ENCODE assay signal across 8 mouse cellular contexts in the genomic region with DNA sequence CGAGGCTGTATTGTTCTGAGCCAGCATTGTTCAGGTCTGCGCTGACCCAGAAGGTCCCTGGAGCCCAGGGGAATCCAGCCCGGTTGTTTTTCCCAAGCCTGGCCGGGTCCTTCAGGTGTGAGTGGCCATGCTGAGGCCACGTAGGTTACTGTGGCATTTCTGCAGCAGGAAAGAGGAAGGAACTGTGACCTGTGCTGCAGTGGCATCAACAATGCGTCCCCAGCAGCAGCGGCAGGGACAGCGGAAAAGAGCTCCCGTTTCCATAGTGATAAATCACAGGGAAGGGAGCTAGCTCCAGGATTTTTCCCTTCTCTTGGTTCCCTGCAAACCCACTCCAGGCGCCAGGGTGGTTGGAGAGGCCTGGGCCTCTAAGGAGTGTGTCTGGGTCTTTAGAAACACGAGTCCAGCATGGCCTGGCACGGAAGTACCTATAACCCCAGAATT. TPM values are rescaled to one million over a fixed set of nuclear protein-coding genes. Genes with fewer than 3 reads are reported as not detected.
DNase-seq lines count a peak whose midpoint lies in the region; ATAC-seq lines count a peak whose summit lies in the region.

No protein-coding gene starts in this region.

- H3K4me2 ChIP-seq in hindbrain, embryonic 16.5 days (ENCODE audit: low read length) = peak overlapping the region; percentile 16
- no peak overlapping the region for H3K4me2 ChIP-seq in midbrain, embryonic 15.5 days

- peak; percentile 53 for DNase-seq in gastrocnemius, postnatal 25 days
- no peak for DNase-seq in gastrocnemius, adult 8-10 months (ENCODE audit: low spot score in 2 of 2)
- peak; percentile 39 for DNase-seq in frontal cortex, postnatal 36 days (ENCODE audit: low spot score in 2 of 2)
- peak; percentile 44 to 47 for DNase-seq in layer of hippocampus, postnatal 36 days
- no peak for DNase-seq in thymus, postnatal 14 days

- no peaks in the 10 kb centered on the region for H3K9me3 ChIP-seq in hindbrain, embryonic 16.5 days (ENCODE audit: control insufficient read depth, low read length)
- no peaks in the 10 kb centered on the region for H3K9me3 ChIP-seq in midbrain, embryonic 15.5 days

- 6% methylated on average over 12 of the region's 12 CpGs for WGBS in hindbrain, embryonic 16.5 days
- 6% methylated on average over 12 of the region's 12 CpGs for WGBS in midbrain, embryonic 15.5 days

- peaks cover 14% of the 10 kb centered on the region for H3K4me1 ChIP-seq in hindbrain, embryonic 16.5 days (ENCODE audit: control insufficient read depth, insufficient read depth, low read depth, low read length)
- peaks cover 22% of the 10 kb centered on the region for H3K4me1 ChIP-seq in midbrain, embryonic 15.5 days

- peak; percentile 86 for ATAC-seq in hindbrain, embryonic 16.5 days
- peak; percentile 77 for ATAC-seq in midbrain, embryonic 15.5 days (replicated peaks)
- no peak for ATAC-seq in cerebellum, adult (ENCODE audit: insufficient number of reproducible peaks, low FRiP score, low TSS enrichment)

- no peaks in the 10 kb centered on the region for H3K27me3 ChIP-seq in hindbrain, embryonic 16.5 days (replicated peaks; ENCODE audit: control insufficient read depth, insufficient read depth, low read length)
- H3K27me3 ChIP-seq in midbrain, embryonic 15.5 days (replicated peaks) = no peaks in the 10 kb centered on the region

- peak overlapping the region; percentile 77 for H3K27ac ChIP-seq in hindbrain, embryonic 16.5 days (ENCODE audit: low read depth, low read length)
- peak overlapping the region; percentile 83 for H3K27ac ChIP-seq in midbrain, embryonic 15.5 days

- peak overlapping the region; percentile 37 for H3K9ac ChIP-seq in hindbrain, embryonic 16.5 days (ENCODE audit: low read depth, low read length)
- H3K9ac ChIP-seq in midbrain, embryonic 15.5 days = no peak overlapping the region

- no peak overlapping the region for H3K4me3 ChIP-seq in hindbrain, embryonic 16.5 days (ENCODE audit: low read length)
- no peak overlapping the region for H3K4me3 ChIP-seq in midbrain, embryonic 15.5 days

- no peaks in the 10 kb centered on the region for H3K36me3 ChIP-seq in hindbrain, embryonic 16.5 days (ENCODE audit: control insufficient read depth, insufficient read depth, low read length)
- no peaks in the 10 kb centered on the region for H3K36me3 ChIP-seq in midbrain, embryonic 15.5 days (replicated peaks)

RNA-seq across cellular contexts. Expression of a gene that starts 13.2 kb away (rescaled TPM):
- total RNA-seq in gastrocnemius, postnatal 25 days (2021) = 10 to 100 TPM; 32.2 to 50.6 TPM
- total RNA-seq in gastrocnemius, adult 8-10 months (2022) = 10 to 100 TPM; 25.4 to 30.9 (median 26.7) TPM
- 16.4 and 21.0 TPM in 2 replicates for polyA plus RNA-seq in hindbrain, embryonic 16.5 days (2015; fragmentation: Nextera tagmentation; extraction: Ambion mirVana)
- total RNA-seq in layer of hippocampus, postnatal 36 days (2021) = 10 to 100 TPM; 15.5 to 18.0 TPM
- 15.1 and 17.5 TPM in 2 replicates for polyA plus RNA-seq in midbrain, embryonic 15.5 days (2015; fragmentation: Nextera tagmentation; extraction: Ambion mirVana)

RNA-seq across cellular contexts. Expression of a gene that starts 13.8 kb away (rescaled TPM):
- not detected for total RNA-seq in gastrocnemius, postnatal 25 days (2021)
- under 1 TPM in 1 of 4 experiments, not detected in 3; 0.40 TPM for total RNA-seq in gastrocnemius, adult 8-10 months (2022)
- polyA plus RNA-seq in hindbrain, embryonic 16.5 days (2015; fragmentation: Nextera tagmentation; extraction: Ambion mirVana) = 0.42 and 0.56 TPM in 2 replicates
- total RNA-seq in layer of hippocampus, postnatal 36 days (2021) = not detected
- polyA plus RNA-seq in midbrain, embryonic 15.5 days (2015; fragmentation: Nextera tagmentation; extraction: Ambion mirVana) = 0.79 and 0.88 TPM in 2 replicates

RNA-seq across cellular contexts. Expression of a gene that starts 42.1 kb away (rescaled TPM):
- 1 to 10 TPM; 2.8 to 3.3 TPM for total RNA-seq in gastrocnemius, postnatal 25 days (2021)
- total RNA-seq in gastrocnemius, adult 8-10 months (2022) = 1 to 10 TPM; 2.3 to 3.5 (median 3.0) TPM
- polyA plus RNA-seq in hindbrain, embryonic 16.5 days (2015; fragmentation: Nextera tagmentation; extraction: Ambion mirVana) = 9.1 and 9.9 TPM in 2 replicates
- total RNA-seq in layer of hippocampus, postnatal 36 days (2021) = 1 to 10 TPM; 4.8 to 5.1 TPM
- polyA plus RNA-seq in midbrain, embryonic 15.5 days (2015; fragmentation: Nextera tagmentation; extraction: Ambion mirVana) = 9.6 and 10.4 TPM in 2 replicates

RNA-seq across cellular contexts. Expression of a gene that starts 51.8 kb away (rescaled TPM):
- total RNA-seq in gastrocnemius, postnatal 25 days (2021) = 100 to 1,000 TPM; 183 to 197 TPM
- total RNA-seq in gastrocnemius, adult 8-10 months (2022) = 100 to 1,000 TPM; 190 to 257 (median 232) TPM
- 315 and 329 TPM in 2 replicates for polyA plus RNA-seq in hindbrain, embryonic 16.5 days (2015; fragmentation: Nextera tagmentation; extraction: Ambion mirVana)
- 100 to 1,000 TPM; 814 to 831 TPM for total RNA-seq in layer of hippocampus, postnatal 36 days (2021)
- polyA plus RNA-seq in midbrain, embryonic 15.5 days (2015; fragmentation: Nextera tagmentation; extraction: Ambion mirVana) = 370 and 394 TPM in 2 replicates

RNA-seq across cellular contexts. Expression of a gene that starts 51.9 kb away (rescaled TPM):
- total RNA-seq in gastrocnemius, postnatal 25 days (2021) = 1 to 10 TPM; 4.1 to 4.8 TPM
- total RNA-seq in gastrocnemius, adult 8-10 months (2022) = 1 to 10 TPM; 2.5 to 5.0 (median 3.4) TPM
- 12.2 and 15.3 TPM in 2 replicates for polyA plus RNA-seq in hindbrain, embryonic 16.5 days (2015; fragmentation: Nextera tagmentation; extraction: Ambion mirVana)
- 10 to 100 TPM; 10.4 to 14.9 TPM for total RNA-seq in layer of hippocampus, postnatal 36 days (2021)
- polyA plus RNA-seq in midbrain, embryonic 15.5 days (2015; fragmentation: Nextera tagmentation; extraction: Ambion mirVana) = 17.0 and 17.3 TPM in 2 replicates

Comparison
In these comparisons a context has a peak if more than half of its experiments do, and no peak if none do; other contexts are left out.
1. DNase-seq: peak in gastrocnemius, postnatal 25 days (single experiment), frontal cortex, postnatal 36 days (2 of 2) and layer of hippocampus, postnatal 36 days (2 of 2); none in gastrocnemius, adult 8-10 months (0 of 2) and thymus, postnatal 14 days (single experiment).